8 mouse cellular contexts compared by ENCODE assay signal in genomic region chr11:119392800-119393482, GRCm38 (mm10). TPM values are rescaled to one million over a fixed set of nuclear protein-coding genes. Genes with fewer than 3 reads are reported as not detected.
DNase-seq lines count a peak whose midpoint lies in the region; ATAC-seq and TF ChIP-seq lines count a peak whose summit lies in the region.

Gene Rnf213, plus strand, starts transcription at chr11:119393100.

- H3K9me3 ChIP-seq in heart, embryonic 12.5 days (replicated peaks): no peaks in the 10 kb centered on the region
- H3K9me3 ChIP-seq in kidney, embryonic 14.5 days (ENCODE audit: control insufficient read depth, low read length): no peaks in the 10 kb centered on the region
- H3K9me3 ChIP-seq in liver, embryonic 14.5 days (ENCODE audit: control insufficient read depth, low read length): no peaks in the 10 kb centered on the region
- no peaks in the 10 kb centered on the region for H3K9me3 ChIP-seq in stomach, embryonic 14.5 days (ENCODE audit: control insufficient read depth, low read depth, low read length)

- peak within 1 kb of the TSS; percentile 61 for H3K4me3 ChIP-seq in heart, embryonic 12.5 days
- peak within 1 kb of the TSS; percentile 57 for H3K4me3 ChIP-seq in kidney, embryonic 14.5 days (ENCODE audit: low read length)
- peak within 1 kb of the TSS; percentile 78 to 96 for H3K4me3 ChIP-seq in liver, embryonic 14.5 days (ENCODE audit: insufficient read depth in 1 of 2, low read depth in 2 of 2, low read length in 2 of 2)
- H3K4me3 ChIP-seq in stomach, embryonic 14.5 days (ENCODE audit: low read depth, low read length): peak within 1 kb of the TSS; percentile 49

- peak; percentile 78 for DNase-seq in B cell, adult 2 months
- DNase-seq in adrenal gland, adult 2 months: peak; percentile 83
- DNase-seq in liver, embryonic 14.5 days (ENCODE audit: low read depth in 3 of 3, low spot score in 3 of 3): peak; percentile 49 to 68 (median 52)
- peak; percentile 85 for DNase-seq in naive thymus-derived CD4-positive, alpha-beta T cell, adult 2 months (ENCODE audit: low read depth)

- H3K27me3 ChIP-seq in heart, embryonic 12.5 days (replicated peaks): peaks cover 32% of the 10 kb centered on the region
- peaks cover 15% of the 10 kb centered on the region for H3K27me3 ChIP-seq in kidney, embryonic 14.5 days (ENCODE audit: control insufficient read depth, insufficient read depth, low read length)
- peaks cover 5% of the 10 kb centered on the region; the same call in 1 of the 2 replicates for H3K27me3 ChIP-seq in liver, embryonic 14.5 days (ENCODE audit: control insufficient read depth, insufficient read depth, low read length)
- peaks cover 3% of the 10 kb centered on the region; the same call in 1 of the 2 replicates for H3K27me3 ChIP-seq in stomach, embryonic 14.5 days (ENCODE audit: control insufficient read depth, insufficient read depth, low read length)

- 0 out of 2 replicates have a peak, but pooled peaks cover 4% of the 10 kb centered on the region for H3K36me3 ChIP-seq in heart, embryonic 12.5 days
- H3K36me3 ChIP-seq in kidney, embryonic 14.5 days (ENCODE audit: control insufficient read depth, insufficient read depth, low read length): no peaks in the 10 kb centered on the region
- H3K36me3 ChIP-seq in liver, embryonic 14.5 days (replicated peaks; ENCODE audit: control insufficient read depth, insufficient read depth, low read depth): no peaks in the 10 kb centered on the region
- H3K36me3 ChIP-seq in stomach, embryonic 14.5 days (ENCODE audit: control insufficient read depth, insufficient read depth, low read length): no peaks in the 10 kb centered on the region

- 2% methylated on average over 19 of the region's 19 CpGs for WGBS in heart, embryonic 12.5 days
- WGBS in kidney, embryonic 14.5 days: 2% methylated on average over 19 of the region's 19 CpGs
- WGBS in liver, embryonic 14.5 days (ENCODE audit: insufficient replicate concordance): under 1% methylated on average over 19 of the region's 19 CpGs
- 2% methylated on average over 19 of the region's 19 CpGs for WGBS in stomach, embryonic 14.5 days

- peaks cover 41% of the 10 kb centered on the region for H3K4me1 ChIP-seq in heart, embryonic 12.5 days (replicated peaks)
- peaks cover 7% of the 10 kb centered on the region for H3K4me1 ChIP-seq in kidney, embryonic 14.5 days (ENCODE audit: control insufficient read depth, insufficient read depth, low read length)
- H3K4me1 ChIP-seq in liver, embryonic 14.5 days (replicated peaks; ENCODE audit: control insufficient read depth in 2 of 2, insufficient read depth in 2 of 2, low read length in 1 of 2): peaks cover 19 to 28% of the 10 kb centered on the region in 2 experiments
- H3K4me1 ChIP-seq in stomach, embryonic 14.5 days (ENCODE audit: control insufficient read depth, insufficient read depth, low read length): peaks cover 21% of the 10 kb centered on the region

- peak within 1 kb of the TSS; percentile 74 for H3K9ac ChIP-seq in heart, embryonic 12.5 days
- H3K9ac ChIP-seq in kidney, embryonic 14.5 days (ENCODE audit: low read depth, low read length): peak within 1 kb of the TSS; percentile 55; the same call in 1 of the 2 replicates
- H3K9ac ChIP-seq in liver, embryonic 14.5 days (replicated peaks): peak within 1 kb of the TSS; percentile 56
- H3K9ac ChIP-seq in stomach, embryonic 14.5 days (replicated peaks; ENCODE audit: low read depth, low read length): 0 out of 2 replicates have a peak within 1 kb of the TSS, but pooled peaks have one; percentile 15

- H3K27ac ChIP-seq in heart, embryonic 12.5 days (ENCODE audit: poor library complexity, severe bottlenecking): peak within 1 kb of the TSS; percentile 91
- H3K27ac ChIP-seq in kidney, embryonic 14.5 days (ENCODE audit: low read depth, low read length): peak within 1 kb of the TSS; percentile 3; the same call in 1 of the 2 replicates
- H3K27ac ChIP-seq in liver, embryonic 14.5 days: peak within 1 kb of the TSS; percentile 61
- peak within 1 kb of the TSS; percentile 29; the same call in 1 of the 2 replicates for H3K27ac ChIP-seq in stomach, embryonic 14.5 days (ENCODE audit: low read length)

- peak; percentile 65 for TF ChIP-seq CTCF in liver, embryonic 14.5 days (IDR thresholded peaks at IDR 0.05; ENCODE audit: low read depth)

- peak; percentile 62 for ATAC-seq in erythroblast, adult 5-6 weeks (replicated peaks; ENCODE audit: low FRiP score, poor library complexity, severe bottlenecking)
- ATAC-seq in heart, embryonic 12.5 days (ENCODE audit: insufficient number of reproducible peaks, low FRiP score): peak; percentile 57
- peak; percentile 36; the same call in 1 of the 2 replicates for ATAC-seq in kidney, embryonic 14.5 days (ENCODE audit: low FRiP score, low TSS enrichment)
- peak; percentile 60 for ATAC-seq in liver, embryonic 14.5 days (ENCODE audit: insufficient read depth)
- ATAC-seq in stomach, embryonic 14.5 days (ENCODE audit: insufficient number of reproducible peaks, insufficient read depth, low FRiP score, low read depth): peak; percentile 68; the same call in 1 of the 2 replicates

- H3K4me2 ChIP-seq in heart, embryonic 12.5 days: peak within 1 kb of the TSS; percentile 79
- peak within 1 kb of the TSS; percentile 88 for H3K4me2 ChIP-seq in kidney, embryonic 14.5 days (replicated peaks; ENCODE audit: low read depth, low read length)
- H3K4me2 ChIP-seq in liver, embryonic 14.5 days (ENCODE audit: low read depth): peak within 1 kb of the TSS; percentile 87
- peak within 1 kb of the TSS; percentile 76 for H3K4me2 ChIP-seq in stomach, embryonic 14.5 days (replicated peaks; ENCODE audit: low read depth, low read length)

- no peak for TF ChIP-seq EP300 in liver, embryonic 14.5 days (IDR thresholded peaks at IDR 0.05; ENCODE audit: low read depth)

RNA-seq across cellular contexts. Expression of gene Rnf213, which starts in this region (rescaled TPM):
- total RNA-seq in adrenal gland, adult 2 months (2021): 10 to 100 TPM; 20.8 to 27.3 TPM
- polyA plus RNA-seq in adrenal gland, adult 2 months (2012; rRNA removed): 11.4 and 12.5 TPM in 2 replicates
- 90.7 and 93.4 TPM in 2 replicates for total RNA-seq in erythroblast, adult 5-6 weeks (2015; ENCODE audit: low replicate concordance)
- 77.5 and 79.4 TPM in 2 replicates for total RNA-seq in erythroblast, adult 5-6 weeks (2017; ENCODE audit: low replicate concordance)
- 8.0 and 8.5 TPM in 2 replicates for polyA plus RNA-seq in heart, embryonic 12.5 days (2016; fragmentation: Nextera tagmentation; extraction: Ambion mirVana)
- 7.4 and 9.5 TPM in 2 replicates for polyA plus RNA-seq in kidney, embryonic 14.5 days (2014; fragmentation: Nextera tagmentation; extraction: Ambion mirVana)
- polyA plus RNA-seq in liver, embryonic 14.5 days (2012; rRNA removed): 5.4 and 6.5 TPM in 2 replicates
- 4.9 and 5.8 TPM in 2 replicates for polyA plus RNA-seq in liver, embryonic 14.5 days (2014; fragmentation: Nextera tagmentation; extraction: Ambion mirVana)
- 11.1 and 13.5 TPM in 2 replicates for polyA plus RNA-seq in stomach, embryonic 14.5 days (2014; fragmentation: Nextera tagmentation; extraction: Ambion mirVana)

Comparison
In these comparisons a context has a peak if more than half of its experiments do, and no peak if none do; other contexts are left out.
1. Peak in every context shown above with its lines: DNase-seq, ATAC-seq, H3K4me3 ChIP-seq and H3K27ac ChIP-seq.
2. H3K27ac ChIP-seq: peak in every context shown above with its lines; median percentile 91 in heart, embryonic 12.5 days; 61 in liver, embryonic 14.5 days; 29 in stomach, embryonic 14.5 days; 3 in kidney, embryonic 14.5 days.
3. H3K9ac ChIP-seq: peak in every context shown above with its lines; median percentile 74 in heart, embryonic 12.5 days; 56 in liver, embryonic 14.5 days; 55 in kidney, embryonic 14.5 days; 15 in stomach, embryonic 14.5 days.